Mouse (Mus musculus): Measurements from ENCODE around the gene Gm36864. TPM values are rescaled to one million over a fixed set of nuclear protein-coding genes. Genes with fewer than 3 reads are reported as not detected.
"Not testable (repeated sequence)": the region's sequence is repeated elsewhere in the genome, so short reads cannot be mapped to it uniquely, and the experiment has no call there.

Gene Gm36864
- polyA plus RNA-seq (2012; rRNA removed), result 0.24 TPM in 1 of 2 replicates, not detected in the other

DNA sequence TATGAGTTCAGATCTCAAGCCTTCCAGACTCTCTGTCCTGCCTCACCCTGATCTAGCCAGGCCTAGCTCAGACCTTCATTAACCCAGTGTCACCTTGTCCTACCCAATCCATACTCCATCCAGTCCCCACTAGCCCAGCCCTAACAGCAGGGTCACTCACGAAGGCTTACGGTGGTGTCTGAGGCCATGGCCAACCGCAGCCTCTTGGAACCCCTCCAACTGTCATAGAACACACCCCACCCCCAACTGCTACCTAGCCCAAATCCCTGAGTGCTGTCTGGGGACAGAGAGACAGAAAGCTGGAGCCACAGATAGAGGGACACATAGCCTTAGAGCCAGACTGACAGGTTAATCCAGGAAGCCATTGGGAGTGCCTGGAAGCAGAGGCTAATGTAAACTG lies at the start of gene Gm36864:
Gm36864 (plus strand) TSS at position 269 of the 400 bp plus-strand sequence.
- no peak for DNase-seq (ENCODE audit: low read depth)

DNA sequence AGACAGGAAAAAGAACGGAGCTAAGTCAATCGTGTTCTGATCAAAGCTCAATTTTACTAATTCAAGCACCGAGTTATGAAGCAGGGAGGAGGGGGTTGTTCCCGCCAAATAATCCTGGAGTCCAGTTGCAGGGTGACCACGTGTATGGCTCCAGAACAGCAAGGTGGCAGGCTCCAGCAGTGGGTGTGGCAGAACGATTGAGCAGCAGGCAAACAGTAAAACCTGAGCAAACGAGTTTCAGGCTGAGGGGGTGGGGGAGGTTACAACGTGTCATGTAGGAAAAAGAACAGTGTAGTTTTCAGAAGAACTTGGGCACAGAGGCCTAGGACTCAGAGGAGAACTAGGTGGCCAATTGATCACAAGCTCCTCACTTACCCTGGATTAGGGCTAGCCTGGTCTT lies 49.5 kb upstream of the Gm36864 start:
- DNase-seq (ENCODE audit: low read depth), result not testable (repeated sequence)

DNA sequence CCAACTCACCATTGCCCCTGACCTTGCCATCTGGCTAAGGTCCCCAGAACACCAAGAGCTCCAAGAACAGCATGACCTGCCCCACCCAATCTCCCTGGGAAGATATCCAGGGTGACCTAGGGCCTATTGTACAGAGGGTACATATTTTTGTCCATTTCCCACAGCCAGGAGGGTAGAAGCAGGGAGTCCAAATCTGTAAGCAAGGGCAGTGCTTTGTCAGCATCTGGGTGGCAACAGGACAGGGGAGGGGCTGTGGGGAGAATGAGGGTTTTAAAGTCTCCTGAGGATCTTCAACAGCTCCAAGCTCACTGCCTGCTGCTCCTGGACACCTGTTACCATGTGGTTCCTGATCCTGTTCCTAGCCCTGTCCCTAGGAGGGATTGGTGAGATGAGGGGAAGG lies 48.0 kb upstream of the Gm36864 start, which contains the start of gene Klk1b24:
Klk1b24 (plus strand) TSS at position 301 of the 400 bp plus-strand sequence.
- DNase-seq (ENCODE audit: low read depth), result not testable (repeated sequence)

DNA sequence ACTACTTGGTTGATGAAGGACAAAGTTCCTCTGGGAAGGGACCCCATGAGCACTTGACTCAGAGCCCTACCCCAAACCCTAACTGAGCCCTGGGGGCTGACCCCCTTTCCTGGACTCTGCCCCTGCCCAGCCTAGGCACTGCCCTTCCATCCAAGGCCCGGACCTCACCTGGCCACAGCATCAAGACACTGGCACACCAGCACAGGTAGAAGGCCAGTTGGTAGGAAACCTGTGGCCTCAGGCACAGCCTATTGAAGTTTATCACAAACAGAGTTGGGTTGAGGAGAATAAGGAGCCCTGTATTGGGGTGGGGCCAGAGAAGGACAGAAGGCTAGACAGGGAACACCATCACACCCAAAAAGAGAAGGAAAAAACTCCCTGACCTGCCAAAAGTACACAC lies 42.5 kb upstream of the Gm36864 start:
- not testable (repeated sequence) for DNase-seq (ENCODE audit: low read depth)

DNA sequence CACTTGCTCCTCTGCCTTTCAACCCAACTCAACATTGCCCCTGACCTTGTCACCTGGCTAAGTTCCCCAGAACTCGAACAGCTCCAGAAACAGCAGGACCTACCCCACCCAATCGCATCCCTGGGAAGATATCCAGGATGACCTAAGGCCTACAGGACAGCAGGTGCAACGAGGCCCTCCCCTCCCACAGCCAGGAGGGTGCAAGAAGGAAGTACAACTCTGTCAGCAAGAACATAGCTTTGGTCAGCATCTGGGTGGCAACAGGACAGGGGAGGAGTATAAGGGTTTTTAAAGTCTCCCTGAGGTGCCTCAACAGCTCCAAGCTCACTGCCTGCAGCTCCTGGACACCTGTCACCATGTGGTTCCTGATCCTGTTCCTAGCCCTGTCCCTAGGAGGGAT lies 38.1 kb upstream of the Gm36864 start, which contains the start of gene Klk1b3:
Klk1b3 (plus strand) TSS at position 301 of the 400 bp plus-strand sequence.
- DNase-seq (ENCODE audit: low read depth), result no peak

DNA sequence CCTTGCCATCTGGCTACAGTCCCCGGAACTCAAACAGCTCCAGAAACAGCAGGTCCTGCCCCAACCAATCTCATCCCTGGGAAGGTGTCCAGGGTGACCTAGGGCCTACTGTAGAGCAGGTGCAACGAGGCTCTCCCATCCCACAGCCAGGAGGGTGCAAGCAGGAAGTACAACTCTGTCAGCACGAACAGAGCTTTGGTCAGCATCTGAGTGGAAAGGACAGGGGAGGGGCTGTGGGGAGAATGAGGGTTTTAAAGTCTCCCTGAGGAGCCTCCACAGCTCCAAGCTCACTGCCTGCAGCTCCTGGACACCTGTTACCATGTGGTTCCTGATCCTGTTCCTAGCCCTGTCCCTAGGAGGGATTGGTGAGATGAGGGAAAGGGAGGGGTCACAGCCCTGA lies 28.8 kb upstream of the Gm36864 start, which contains the start of gene Klk1b4:
Klk1b4 (plus strand) TSS at position 301 of the 400 bp plus-strand sequence.
- DNase-seq (ENCODE audit: low read depth), result not testable (repeated sequence)

DNA sequence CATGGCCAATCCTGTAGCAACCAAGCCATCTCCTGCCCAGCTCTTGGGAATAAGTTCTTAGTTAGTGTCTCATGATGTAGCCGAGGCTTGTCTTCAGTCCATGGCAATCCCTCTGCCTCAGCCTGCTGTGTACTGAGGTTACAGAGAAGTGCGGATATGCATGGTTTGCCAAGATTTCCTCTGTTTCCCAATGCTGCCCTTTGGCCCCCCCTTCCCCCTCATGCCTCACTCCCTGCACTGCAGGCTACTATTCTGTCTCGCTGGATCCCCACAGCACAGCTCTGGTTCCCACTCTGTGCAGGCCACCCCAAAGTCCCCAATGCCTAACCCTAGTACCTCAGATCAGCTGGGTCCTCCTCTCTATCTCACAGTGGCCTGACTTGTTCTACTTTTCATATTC lies 27.7 kb upstream of the Gm36864 start:
- DNase-seq (ENCODE audit: low read depth), result no peak

DNA sequence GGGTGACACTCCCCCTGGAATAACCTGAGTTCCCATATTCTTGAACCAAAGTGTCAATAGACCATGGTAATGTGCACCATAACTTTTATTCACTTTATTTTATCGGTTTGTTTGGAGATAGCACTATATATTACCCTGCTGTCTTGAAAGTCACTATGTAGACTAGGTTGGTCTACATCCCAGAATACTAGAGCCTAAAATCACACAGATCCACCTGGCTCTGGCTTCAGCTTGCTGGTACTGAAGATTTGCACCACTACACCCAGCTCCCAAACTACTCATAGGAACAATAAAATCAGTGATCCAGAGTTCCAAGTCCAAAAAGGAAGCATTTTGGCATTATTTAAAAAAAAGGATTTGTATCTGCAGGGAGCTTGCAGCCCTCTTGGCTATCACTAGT lies 20.3 kb upstream of the Gm36864 start, which contains the start of gene Klk1b5:
Klk1b5 (plus strand) TSS at position 301 of the 400 bp plus-strand sequence.
- no peak for DNase-seq (ENCODE audit: low read depth)

DNA sequence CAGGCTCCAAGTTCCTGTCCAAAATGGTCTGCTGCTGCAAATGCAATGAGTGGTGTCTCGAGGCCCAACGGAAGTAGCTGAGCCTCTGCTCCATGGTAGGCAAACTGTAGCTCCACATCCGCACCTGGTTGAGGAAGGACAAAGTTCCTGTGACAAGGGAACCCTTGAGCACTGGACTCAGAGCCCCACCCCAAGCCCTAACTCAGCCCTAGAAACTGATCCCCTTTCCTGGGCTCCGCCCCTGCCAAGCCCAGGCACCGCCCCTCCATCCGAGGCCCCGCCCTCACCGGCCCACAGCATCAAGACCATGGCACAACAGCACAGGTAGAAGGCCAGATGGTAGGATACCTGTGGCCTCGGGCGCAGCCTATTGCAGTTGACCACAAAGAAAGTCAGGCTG lies 14.4 kb upstream of the Gm36864 start:
- not testable (repeated sequence) for DNase-seq (ENCODE audit: low read depth)

DNA sequence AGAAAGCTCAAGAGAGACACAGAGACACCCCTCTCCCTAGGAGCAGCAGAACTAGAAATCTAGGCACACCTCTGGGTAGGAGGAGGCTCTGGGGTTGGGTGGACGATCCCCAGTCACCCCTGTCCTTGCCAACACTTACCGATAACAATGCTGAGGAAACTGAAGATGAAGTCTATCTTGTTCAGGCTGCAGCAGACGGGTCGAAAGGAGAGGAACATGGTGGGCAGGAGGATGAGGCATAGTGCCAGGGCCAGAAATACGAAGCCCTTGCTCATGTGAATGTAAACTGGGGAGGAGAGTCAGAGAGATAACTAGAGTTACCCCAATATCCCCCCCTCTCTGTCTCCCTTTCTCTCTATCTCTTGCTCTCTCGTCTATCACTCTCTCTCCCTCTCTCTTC lies 13.6 kb upstream of the Gm36864 start:
- DNase-seq (ENCODE audit: low read depth), result not testable (repeated sequence)

DNA sequence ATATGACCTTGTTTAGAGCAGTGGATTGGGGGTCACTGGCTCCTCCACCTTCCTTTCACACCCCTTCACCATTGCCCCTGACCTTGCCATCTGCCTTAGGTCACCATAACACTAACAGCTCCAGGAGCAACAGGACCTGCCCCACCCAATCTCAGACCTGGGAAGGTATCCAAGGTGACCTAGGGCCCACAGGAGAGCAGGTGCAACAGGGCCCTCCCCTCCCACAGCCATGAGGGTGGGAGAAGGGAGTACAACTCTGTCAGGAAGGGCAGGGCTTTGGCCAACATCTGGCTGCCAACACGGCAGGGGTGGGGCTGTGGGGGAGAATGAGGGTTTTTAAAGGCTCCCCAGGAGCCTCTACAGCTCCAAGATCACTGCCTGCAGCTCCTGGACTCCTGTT lies 10.9 kb upstream of the Gm36864 start, which contains the start of gene Klk1:
Klk1 (plus strand) TSS at position 285 of the 400 bp plus-strand sequence.
- no peak for DNase-seq (ENCODE audit: low read depth)

DNA sequence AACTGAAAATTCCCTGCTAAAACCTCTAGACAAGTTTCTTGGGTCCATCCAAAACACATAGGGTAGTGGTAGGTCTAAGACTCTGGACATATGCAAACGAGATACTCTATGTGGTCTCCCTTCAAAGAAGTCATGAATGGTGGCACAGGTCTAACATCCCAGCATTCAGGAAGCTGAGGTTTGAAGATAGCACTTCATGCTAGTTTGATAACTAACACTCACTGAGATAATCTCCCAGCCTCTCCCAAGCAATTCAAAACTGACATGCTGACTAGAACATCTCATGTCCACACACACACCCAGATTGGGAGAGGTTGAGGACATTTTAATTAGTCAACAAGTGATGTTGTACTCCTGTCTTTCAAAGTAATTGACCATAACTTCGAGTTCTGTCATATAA lies 3.9 kb downstream of the Gm36864 start:
- no peak for DNase-seq (ENCODE audit: low read depth)

DNA sequence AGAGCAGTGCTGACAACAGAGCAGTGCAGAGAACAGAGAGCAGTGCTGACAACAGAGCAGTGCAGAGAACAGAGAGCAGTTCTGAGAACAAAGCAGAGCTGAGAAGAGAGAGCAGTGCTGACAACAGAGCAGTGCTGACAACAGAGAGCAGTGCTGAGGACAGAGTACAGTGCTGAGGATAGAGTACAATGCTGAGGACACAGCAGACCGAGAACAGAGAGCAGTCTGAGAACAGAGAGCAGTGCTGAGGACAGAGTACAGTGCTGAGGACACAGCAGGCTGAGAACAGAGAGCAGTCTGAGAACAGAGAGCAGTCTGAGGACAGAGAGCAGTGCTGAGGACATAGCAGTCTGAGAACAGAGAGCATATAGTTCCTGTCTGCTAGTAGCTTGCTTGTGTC lies 4.7 kb downstream of the Gm36864 start:
- no peak for DNase-seq (ENCODE audit: low read depth)

DNA sequence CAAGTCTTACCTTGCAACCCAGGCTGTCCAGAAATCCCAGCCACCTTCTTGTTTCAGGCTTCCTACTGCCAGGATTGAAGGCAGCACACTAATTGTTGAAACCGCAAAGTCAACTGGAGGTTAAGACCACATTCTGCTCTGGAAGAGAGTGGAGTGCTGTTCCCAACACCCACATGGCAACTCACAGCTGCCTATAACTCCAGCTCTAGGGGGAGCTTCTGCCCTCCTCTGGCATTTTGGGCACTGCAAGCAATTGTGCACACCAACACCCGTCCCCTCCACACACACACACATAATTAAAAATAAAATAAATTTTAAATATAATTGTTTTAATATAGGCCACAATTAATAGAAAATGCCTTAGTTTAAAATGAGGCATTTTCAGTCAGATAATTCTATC lies 5.2 kb downstream of the Gm36864 start:
- DNase-seq (ENCODE audit: low read depth), result no peak

DNA sequence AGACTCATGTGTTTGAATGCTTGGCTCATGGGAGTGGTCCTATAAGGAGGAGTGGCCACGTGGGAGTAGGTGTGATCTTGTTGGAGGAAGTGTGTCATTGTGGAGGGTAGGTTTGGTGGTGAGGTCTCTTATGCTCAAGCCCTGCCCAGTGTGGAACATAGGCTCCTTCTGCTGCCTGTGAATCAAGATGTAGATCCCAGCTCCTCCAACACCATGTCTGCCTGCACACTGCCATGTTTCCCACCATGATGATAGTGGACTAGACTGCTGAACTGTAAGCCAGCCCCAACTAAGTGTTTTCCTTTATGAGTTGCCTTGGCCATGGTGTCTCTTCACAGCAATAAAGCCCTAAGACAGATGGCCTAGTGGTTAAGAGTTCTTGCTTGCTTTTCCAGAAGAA lies 8.1 kb downstream of the Gm36864 start:
- DNase-seq (ENCODE audit: low read depth), result no peak

DNA sequence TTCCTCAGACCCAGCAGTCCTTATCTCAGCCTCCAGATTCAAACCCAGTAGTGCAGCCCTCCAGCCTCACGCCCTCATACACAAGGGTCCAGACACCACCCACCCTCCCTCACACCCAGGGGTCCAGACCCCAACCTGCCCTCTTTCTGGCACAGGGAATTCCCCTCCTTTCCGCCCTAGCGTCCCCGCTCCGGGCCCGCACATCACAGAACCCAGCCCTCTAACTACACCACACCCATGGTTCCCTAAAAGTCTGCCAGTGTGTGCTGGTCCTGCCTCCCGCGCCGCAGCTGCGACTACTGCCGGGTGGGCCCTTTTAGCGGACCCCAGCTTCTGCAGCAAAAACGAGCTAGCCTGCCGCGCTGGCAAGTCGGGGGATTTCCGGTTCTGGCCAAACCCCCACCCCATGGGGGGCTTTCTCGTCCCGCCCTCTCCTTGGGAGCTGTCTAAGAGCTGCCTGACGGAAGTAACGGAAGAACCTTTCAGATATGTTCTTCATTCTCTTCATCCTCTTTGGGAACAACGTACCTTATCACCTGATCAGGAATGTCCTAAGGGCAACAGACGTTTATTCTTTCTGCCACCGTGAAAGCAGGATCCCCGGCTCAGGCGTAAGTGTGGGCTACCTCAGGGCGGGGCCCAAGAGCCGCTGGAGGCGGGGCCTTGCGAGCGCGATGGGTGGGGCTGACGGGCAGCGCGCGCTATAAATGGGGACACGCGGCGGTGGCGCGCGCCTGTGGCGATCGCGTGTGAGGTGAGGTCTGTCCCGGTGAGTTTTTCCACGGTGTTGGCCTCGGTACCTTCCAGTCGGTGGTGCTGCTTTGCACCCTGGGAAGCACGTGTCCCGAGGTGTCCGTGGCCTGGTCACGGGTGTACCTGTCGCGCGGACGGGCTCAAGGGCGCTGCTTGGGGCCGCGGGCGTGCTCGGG lies 10.3 kb downstream of the Gm36864 start, which contains the start of the genes 1700028J19Rik and 2410002F23Rik:
1700028J19Rik (minus strand) TSS at position 641 of the 929 bp plus-strand sequence.
2410002F23Rik (plus strand) TSS at position 668 of the 929 bp plus-strand sequence.
- peak; percentile 45 for DNase-seq (ENCODE audit: low read depth)

DNA sequence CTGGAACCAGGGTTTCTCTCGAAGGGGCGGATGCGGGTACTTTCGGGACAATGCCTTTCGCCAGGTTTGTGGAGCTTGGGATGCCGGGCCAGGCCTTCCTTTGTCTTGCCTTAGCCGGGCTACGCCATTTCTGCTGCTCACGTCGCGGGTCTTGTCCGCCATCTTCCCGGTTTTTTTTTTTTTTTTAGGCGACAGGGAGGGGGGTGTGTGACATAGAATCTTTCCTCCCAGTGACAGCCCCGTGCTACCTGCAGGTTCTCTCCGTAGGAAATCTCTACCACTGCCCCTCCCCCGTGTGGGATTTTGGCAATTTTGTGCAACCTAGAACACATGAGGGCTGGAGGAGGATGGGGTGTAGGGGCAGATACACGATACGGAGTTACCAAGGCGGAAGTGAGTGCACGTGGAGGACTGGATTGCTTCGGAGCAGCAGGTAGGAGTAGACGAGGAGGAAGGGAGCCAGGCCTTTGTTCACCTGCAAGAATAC lies 11.1 kb downstream of the Gm36864 start:
- no peak for DNase-seq (ENCODE audit: low read depth)

DNA sequence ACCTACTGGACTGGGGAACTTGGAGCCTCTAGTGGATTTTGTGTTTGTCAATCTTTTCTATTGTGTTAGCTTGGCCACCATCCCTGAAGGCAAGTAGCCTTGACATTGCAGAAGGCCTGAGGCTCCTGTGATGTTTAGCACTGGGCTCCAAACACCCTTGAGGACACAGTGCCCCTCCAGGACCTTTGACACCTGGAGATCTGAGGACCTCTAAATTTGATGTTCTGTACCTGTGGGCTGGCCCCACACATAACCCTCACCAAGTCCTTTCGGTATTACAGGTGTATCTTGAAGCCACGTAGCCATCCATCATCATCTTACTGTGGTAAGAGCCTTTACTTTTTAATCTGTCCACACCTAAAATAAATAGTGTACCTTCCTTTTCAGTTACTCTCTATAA lies 12.0 kb downstream of the Gm36864 start:
- no peak for DNase-seq (ENCODE audit: low read depth)

DNA sequence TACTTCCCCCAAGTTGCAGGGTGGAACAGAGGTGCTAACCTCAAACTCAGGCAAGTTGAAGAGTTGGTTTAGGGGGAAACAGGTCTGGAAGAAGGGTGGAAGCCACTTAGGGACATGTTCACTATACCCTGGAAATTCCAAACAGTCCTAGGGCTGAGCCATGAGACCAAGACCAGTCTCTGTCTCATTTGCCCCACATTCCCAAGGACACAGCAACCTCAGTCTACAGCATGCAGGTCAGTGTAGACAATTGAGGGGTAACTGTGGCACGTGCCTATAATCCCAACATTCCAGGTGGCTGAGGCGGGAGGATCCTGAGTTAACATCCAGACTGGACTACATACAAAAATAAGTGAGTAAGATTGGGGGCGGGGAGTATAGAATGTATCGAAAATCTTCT lies 13.3 kb downstream of the Gm36864 start:
- no peak for DNase-seq (ENCODE audit: low read depth)

DNA sequence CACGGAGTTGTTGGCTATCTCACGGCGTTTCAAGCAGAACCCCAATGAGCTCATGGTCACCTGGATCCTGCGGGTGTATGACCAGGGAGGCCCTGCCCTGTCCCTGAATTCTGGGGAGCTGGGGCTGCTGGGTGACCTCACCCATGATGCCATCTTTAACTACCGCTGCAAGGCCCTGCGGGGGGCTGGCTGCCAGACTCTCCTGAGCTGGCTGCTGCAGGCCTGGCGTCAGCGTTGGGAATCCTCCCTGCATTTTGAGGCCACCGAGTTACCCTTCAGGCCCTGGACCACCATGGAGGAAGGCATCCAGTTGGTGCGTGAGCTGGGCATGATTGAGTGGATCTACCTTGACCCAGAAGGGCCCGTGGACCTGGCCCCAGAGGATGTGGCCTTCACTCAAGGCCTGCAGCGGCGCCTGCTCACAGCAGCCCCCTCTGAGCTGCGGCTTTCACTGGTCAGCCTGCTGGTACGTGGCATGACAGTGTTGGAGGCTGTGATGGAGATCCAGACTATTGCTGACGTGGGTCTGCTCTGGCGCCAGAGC lies 14.8 kb downstream of the Gm36864 start:
- DNase-seq (ENCODE audit: low read depth), result not testable (repeated sequence)

DNA sequence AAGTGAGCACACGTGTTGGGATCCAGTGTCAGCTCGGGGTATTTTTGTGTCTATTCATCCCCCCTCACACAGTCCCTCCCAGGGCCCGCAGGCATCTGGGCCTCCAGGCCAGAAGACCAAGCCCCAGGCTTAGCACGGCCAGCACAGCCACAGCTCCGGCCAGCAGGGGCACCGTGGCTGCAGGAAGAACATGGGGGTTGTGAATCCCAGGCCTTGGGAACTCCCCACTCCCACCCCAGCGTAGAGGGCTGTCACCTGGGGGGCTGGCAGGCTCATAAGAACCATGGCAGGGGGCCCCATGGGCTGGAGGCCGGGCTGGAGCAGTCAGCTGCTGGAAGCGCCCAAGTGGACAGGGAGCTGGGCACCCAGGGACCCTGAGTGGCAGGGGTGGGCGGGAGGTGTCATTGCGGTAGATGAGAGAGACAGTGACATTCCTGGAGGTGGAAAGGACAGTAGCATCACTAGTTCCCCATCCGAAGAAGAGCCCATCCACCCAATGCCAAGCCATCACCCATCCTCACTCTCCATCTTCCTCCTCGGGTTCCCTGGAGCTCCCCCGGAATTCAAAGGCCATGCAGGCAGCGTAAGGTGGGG lies 17.1 kb downstream of the Gm36864 start:
- no peak for DNase-seq (ENCODE audit: low read depth)

DNA sequence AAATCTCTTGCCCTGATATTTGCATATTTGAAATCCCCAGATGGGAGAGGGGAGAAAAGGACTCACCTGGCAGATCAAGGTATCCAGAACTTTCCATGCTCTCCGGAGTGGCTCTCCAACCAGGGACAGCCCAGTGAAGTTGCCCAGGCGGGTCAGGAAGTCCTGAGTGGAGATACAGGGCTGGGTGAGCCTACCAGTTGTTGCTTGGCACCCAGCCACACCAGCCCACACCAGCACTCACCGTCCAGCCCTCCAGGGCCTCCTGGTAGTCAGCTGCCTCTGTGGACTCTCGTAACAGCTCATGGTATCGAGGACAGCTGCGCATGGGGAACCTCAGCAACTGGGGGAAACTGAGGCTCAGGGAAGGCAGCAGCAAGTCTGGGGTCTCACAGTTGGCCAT lies 19.0 kb downstream of the Gm36864 start:
- no peak for DNase-seq (ENCODE audit: low read depth)
